Mouse (Mus musculus): ENCODE measurements at regions not wholly inside any gene's neighbourhood (a gene's known extent, or its start where the extent isn't known, plus 50 kb on each side); places are given as distances from the start of the nearest gene placed in this dataset.

GRCm38 (mm10) chr10:108089375-108089981, 72.5 kb upstream of the Ppp1r12a start:
- TF ChIP-seq POLR2A (IDR thresholded peaks at IDR 0.05; ENCODE audit: borderline replicate concordance, extremely low read depth, insufficient read depth, insufficient read length, poor library complexity, severe bottlenecking) (no peak), CTCF (IDR thresholded peaks at IDR 0.05; ENCODE audit: borderline replicate concordance, extremely low read depth, insufficient read depth, insufficient read length) (no peak)

All from brain, embryonic 14.5 days (tissue).